Mouse (Mus musculus) right cerebral cortex, postnatal 10 days (tissue): ENCODE data around the gene Idnk.
A peak's percentile ranks its signal among the peaks of the same experiment; 100 is the strongest.

Source experiments
- DNase-seq, 2 experiments: peaks; one replicate each; pipeline ENCODE4 v3.0.0; 2021; ENCODE audit warnings: low spot score in 2 of 2

Idnk gene

GRCm38 (mm10) chr13:58192146-58192545, 34.7 kb downstream of the Idnk start:
- no peak for DNase-seq

GRCm38 (mm10) chr13:58193221-58193620, 35.8 kb downstream of the Idnk start:
- DNase-seq = no peak

GRCm38 (mm10) chr13:58194908-58195307, 37.5 kb downstream of the Idnk start:
- DNase-seq = no peak

GRCm38 (mm10) chr13:58197211-58197610, 39.8 kb downstream of the Idnk start:
- no peak for DNase-seq

GRCm38 (mm10) chr13:58197981-58198640, 40.7 kb downstream of the Idnk start:
- no peak for DNase-seq

GRCm38 (mm10) chr13:58201343-58201742, 43.9 kb downstream of the Idnk start:
- DNase-seq = no peak

- no peak for DNase-seq
Measured at GRCm38 (mm10) chr13:58201908-58202307, 44.5 kb downstream of the Idnk start.

- peak in 1 of 2 experiments; percentile 44 for DNase-seq
Measured at GRCm38 (mm10) chr13:58202903-58203302, 45.5 kb downstream of the Idnk start.

GRCm38 (mm10) chr13:58204202-58204601, 46.8 kb downstream of the Idnk start:
- no peak for DNase-seq

- DNase-seq = no peak
Measured at GRCm38 (mm10) chr13:58204986-58205385, 47.5 kb downstream of the Idnk start.

GRCm38 (mm10) chr13:58206084-58206483, 48.6 kb downstream of the Idnk start:
- no peak for DNase-seq

- no peak for DNase-seq
Measured at GRCm38 (mm10) chr13:58210441-58210840, 53.0 kb downstream of the Idnk start.

- no peak for DNase-seq
Measured at GRCm38 (mm10) chr13:58212530-58212929, 55.1 kb downstream of the Idnk start.

GRCm38 (mm10) chr13:58213801-58214200, 56.4 kb downstream of the Idnk start:
- DNase-seq = no peak
